Mouse (Mus musculus): ENCODE data around the gene Nphp1. TPM values are rescaled to one million over a fixed set of nuclear protein-coding genes. Genes with fewer than 3 reads are reported as not detected.

The Nphp1 gene
- total RNA-seq, 2 experiments from 2014 or later = 10.2 to 12.9 TPM

DNA sequence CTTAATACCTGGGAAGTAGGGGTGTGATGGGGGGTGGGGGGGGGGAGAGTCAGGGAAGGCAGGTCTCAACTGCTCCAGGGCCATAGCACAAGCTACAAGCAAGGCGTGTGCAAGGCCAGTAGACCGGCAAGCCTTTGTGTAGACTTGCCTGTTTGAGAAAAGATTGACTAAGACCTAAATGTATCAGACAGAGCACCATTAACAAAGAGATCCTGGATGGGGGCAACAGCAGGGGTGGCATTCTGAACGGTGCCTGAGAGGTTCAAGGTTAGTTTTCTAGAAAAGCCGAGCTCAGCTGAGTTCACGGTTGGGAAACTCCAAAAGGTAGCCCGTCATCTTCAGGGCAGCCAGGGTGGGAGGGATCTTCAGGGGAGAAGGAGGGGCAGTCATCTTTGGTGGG, 83.4 kb downstream of the Nphp1 start:
- no peak for ATAC-seq (replicated peaks; ENCODE audit: poor library complexity)

Other genes with a start within 250 kb of the Nphp1 start
- not detected in 2 replicates for gene Prom2, start 247.4 kb downstream of the Nphp1 start, total RNA-seq (2015)
- not detected in 2 replicates for gene Prom2, start 247.4 kb downstream of the Nphp1 start, total RNA-seq (2017)
- 2.8 and 4.7 TPM in 2 replicates for gene Zfp661, start 201.8 kb downstream of the Nphp1 start, total RNA-seq (2015)
- 2.6 and 4.9 TPM in 2 replicates for gene Zfp661, start 201.8 kb downstream of the Nphp1 start, total RNA-seq (2017)
- 29.1 and 37.2 TPM in 2 replicates for gene Mrps5, start 201.7 kb downstream of the Nphp1 start, total RNA-seq (2015)
- gene Mrps5, start 201.7 kb downstream of the Nphp1 start, total RNA-seq (2017) = 121 and 187 TPM in 2 replicates
- not detected in 2 replicates for gene Mal, start 132.2 kb downstream of the Nphp1 start, total RNA-seq (2015)
- gene Mal, start 132.2 kb downstream of the Nphp1 start, total RNA-seq (2017) = not detected in 2 replicates
- not detected in 2 replicates for gene Mall, start 59.0 kb downstream of the Nphp1 start, total RNA-seq (2015)
- not detected in 2 replicates for gene Mall, start 59.0 kb downstream of the Nphp1 start, total RNA-seq (2017)
- 24.5 and 25.1 TPM in 2 replicates for gene Mtln, start 3.6 kb upstream of the Nphp1 start, total RNA-seq (2015)
- gene Mtln, start 3.6 kb upstream of the Nphp1 start, total RNA-seq (2017) = 31.2 and 43.8 TPM in 2 replicates
- 60.6 and 75.7 TPM in 2 replicates for gene Bub1, start 43.0 kb upstream of the Nphp1 start, total RNA-seq (2015)
- gene Bub1, start 43.0 kb upstream of the Nphp1 start, total RNA-seq (2017) = 55.3 and 65.0 TPM in 2 replicates
- not detected in 2 replicates for gene Acoxl, start 50.0 kb upstream of the Nphp1 start, total RNA-seq (2015)
- 0.10 TPM in 1 of 2 replicates, not detected in the other for gene Acoxl, start 50.0 kb upstream of the Nphp1 start, total RNA-seq (2017)